Mouse (Mus musculus): ENCODE results near the gene Tmem273.

The Tmem273 gene

GRCm38 (mm10) chr14:32812429-32812828 is 26.7 kb downstream of the Tmem273 start:
- DNase-seq (ENCODE audit: low read depth, low spot score): no peak

GRCm38 (mm10) chr14:32814961-32815360 is 29.2 kb downstream of the Tmem273 start:
- DNase-seq (ENCODE audit: low read depth, low spot score): no peak

GRCm38 (mm10) chr14:32816533-32816932 is 30.8 kb downstream of the Tmem273 start:
- DNase-seq (ENCODE audit: low read depth, low spot score): no peak

GRCm38 (mm10) chr14:32817258-32817657 is 31.5 kb downstream of the Tmem273 start:
- no peak for DNase-seq (ENCODE audit: low read depth, low spot score)

GRCm38 (mm10) chr14:32819297-32819696 is 33.5 kb downstream of the Tmem273 start:
- no peak for DNase-seq (ENCODE audit: low read depth, low spot score)

GRCm38 (mm10) chr14:32822812-32823211 is 37.0 kb downstream of the Tmem273 start:
- DNase-seq (ENCODE audit: low read depth, low spot score): no peak

GRCm38 (mm10) chr14:32823861-32824260 is 38.1 kb downstream of the Tmem273 start:
- no peak for DNase-seq (ENCODE audit: low read depth, low spot score)

- no peak for DNase-seq (ENCODE audit: low read depth, low spot score)
These were observed 38.7 kb downstream of the Tmem273 start for GRCm38 (mm10) chr14:32824267-32825150.

GRCm38 (mm10) chr14:32825426-32826032 is 39.8 kb downstream of the Tmem273 start:
- peak; percentile 89 for DNase-seq (ENCODE audit: low read depth, low spot score)

- DNase-seq (ENCODE audit: low read depth, low spot score): no peak
These were observed 41.4 kb downstream of the Tmem273 start for GRCm38 (mm10) chr14:32827165-32827564.

GRCm38 (mm10) chr14:32827994-32828650 is 42.4 kb downstream of the Tmem273 start:
- DNase-seq (ENCODE audit: low read depth, low spot score): no peak

- no peak for DNase-seq (ENCODE audit: low read depth, low spot score)
These were observed 48.1 kb downstream of the Tmem273 start, which contains the start of gene Fam170b for GRCm38 (mm10) chr14:32833847-32834246. Gene Fam170b (plus strand): TSS chr14:32833962.

- DNase-seq (ENCODE audit: low read depth, low spot score): no peak
These were observed 49.4 kb downstream of the Tmem273 start for GRCm38 (mm10) chr14:32835181-32835580.

GRCm38 (mm10) chr14:32835596-32835995 is 49.8 kb downstream of the Tmem273 start:
- no peak for DNase-seq (ENCODE audit: low read depth, low spot score)

- DNase-seq (ENCODE audit: low read depth, low spot score): no peak
These were observed 50.4 kb downstream of the Tmem273 start for GRCm38 (mm10) chr14:32836191-32836590.

- no peak for DNase-seq (ENCODE audit: low read depth, low spot score)
These were observed 56.3 kb downstream of the Tmem273 start for GRCm38 (mm10) chr14:32842052-32842451.

- no peak for DNase-seq (ENCODE audit: low read depth, low spot score)
These were observed 68.3 kb downstream of the Tmem273 start for GRCm38 (mm10) chr14:32854059-32854458.

GRCm38 (mm10) chr14:32856246-32856645 is 70.5 kb downstream of the Tmem273 start:
- DNase-seq (ENCODE audit: low read depth, low spot score): no peak

GRCm38 (mm10) chr14:32856681-32857328 is 71.0 kb downstream of the Tmem273 start, which contains the start of gene Vstm4:
Gene Vstm4 (plus strand): TSS chr14:32856756.
- DNase-seq (ENCODE audit: low read depth, low spot score): peak; percentile 33

GRCm38 (mm10) chr14:32858361-32858760 is 72.6 kb downstream of the Tmem273 start:
- no peak for DNase-seq (ENCODE audit: low read depth, low spot score)

- DNase-seq (ENCODE audit: low read depth, low spot score): no peak
These were observed 73.3 kb downstream of the Tmem273 start for GRCm38 (mm10) chr14:32858941-32859510.

Data from forelimb bud, embryonic 11.5 days (tissue).